Mouse (Mus musculus): Measurements from ENCODE around the gene Cers6.

The Cers6 gene

DNA sequence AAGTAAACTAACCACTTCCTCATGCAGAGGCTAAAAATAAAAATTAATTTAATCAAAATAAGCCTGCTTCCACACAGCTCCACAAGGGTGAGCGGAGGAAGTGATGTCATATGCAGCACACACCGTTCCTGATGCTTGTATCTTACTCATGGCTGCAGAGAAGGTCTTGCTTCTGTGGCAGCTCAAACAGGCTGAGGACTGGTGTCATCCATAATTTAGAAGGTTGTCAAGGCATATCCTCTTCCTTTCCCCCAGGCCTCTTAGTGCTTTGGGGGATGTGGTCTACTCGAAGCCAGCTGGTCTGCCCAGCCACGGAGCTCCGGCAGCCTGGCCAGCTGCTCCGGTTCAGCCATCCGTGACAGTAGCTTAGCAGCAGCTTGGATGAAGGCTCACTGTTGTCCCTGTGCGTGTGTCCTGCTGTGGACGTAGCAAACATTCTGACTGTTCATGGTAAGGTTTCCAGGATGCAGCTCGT, 267.7 kb downstream of the Cers6 start:
- no peak for DNase-seq

DNA sequence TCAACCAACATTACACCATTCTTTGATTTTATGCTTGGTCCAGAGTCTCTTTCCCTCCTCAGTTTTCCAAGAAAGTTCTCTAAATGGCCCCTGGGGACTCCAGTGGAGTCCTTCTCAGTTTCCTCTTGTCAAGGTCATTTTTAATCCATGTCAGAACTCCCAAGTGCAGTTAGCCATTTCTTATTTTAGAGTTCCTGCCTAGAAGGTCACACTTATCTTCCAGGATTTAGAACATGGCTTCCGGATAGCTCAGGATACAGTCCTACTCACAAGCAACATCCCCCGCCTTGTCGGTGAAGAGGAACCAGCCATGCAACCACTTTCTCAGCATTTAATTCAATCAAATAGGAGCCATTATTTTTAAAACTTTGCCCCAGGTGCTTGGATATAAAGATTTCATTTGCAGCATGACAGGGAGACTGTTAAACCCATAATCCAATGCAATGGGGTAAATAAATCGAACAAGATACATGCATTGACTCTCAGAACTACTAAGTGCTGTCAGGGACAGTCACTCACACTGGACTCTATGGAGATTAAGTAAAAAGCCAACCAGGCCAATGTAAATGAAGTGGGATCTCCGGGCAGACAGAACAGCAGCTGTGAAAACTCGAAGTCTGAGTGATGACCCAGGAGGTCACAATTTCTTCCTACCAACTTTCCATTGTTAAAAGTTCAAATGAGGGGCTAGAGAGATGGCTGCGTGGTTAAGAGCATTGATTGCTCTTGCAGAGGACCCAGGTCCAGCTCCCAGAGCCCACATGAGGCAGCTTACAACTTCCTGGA, 268.4 kb downstream of the Cers6 start:
- DNase-seq = no peak

DNA sequence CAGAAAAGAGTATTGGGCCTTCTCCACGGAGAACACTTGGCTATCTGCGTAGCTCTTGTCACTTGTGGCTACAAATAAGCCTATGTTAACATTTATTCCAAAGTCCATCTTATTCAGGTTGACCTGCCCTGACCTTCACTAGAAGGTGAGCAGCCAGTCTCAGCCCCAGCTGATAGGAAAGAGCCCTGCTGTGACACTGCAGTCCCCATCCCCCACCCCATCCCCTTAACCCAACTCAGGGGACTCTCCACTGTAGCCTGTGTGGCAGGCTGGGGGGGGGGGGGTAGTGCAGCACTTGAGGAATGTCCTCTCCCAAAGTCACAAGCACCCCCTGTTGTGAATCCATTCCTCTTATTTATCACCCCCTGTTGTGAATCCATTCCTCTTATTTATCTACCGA, 270.8 kb downstream of the Cers6 start:
- DNase-seq = no peak

DNA sequence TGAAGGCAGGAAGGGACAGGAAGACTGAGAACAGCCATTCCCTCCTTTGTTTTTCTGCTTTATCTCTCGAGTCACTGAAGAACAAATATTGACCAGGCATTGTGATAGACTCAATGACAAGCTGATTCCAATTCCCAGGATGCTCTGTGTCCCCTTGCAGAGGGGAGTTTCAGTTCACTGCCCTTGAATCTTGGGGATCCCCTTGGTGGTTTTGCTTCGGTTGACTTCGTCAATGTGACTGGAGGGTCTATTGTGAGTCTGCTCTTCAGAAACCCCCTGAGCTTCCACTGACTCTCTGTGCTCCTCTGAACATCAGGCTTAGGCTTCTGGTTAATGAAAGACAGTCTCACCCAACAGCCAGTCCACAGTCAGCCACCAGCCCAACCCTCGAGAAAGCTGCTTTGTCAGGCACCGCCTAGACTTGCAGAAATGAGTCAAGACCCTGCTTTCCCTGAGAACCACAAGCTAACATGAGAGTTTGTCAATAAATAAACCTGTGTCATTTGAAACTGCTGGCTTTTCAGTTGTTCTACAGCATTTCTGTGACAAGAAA, 271.3 kb downstream of the Cers6 start:
- no peak for DNase-seq

- no peak for DNase-seq
These were observed 272.9 kb downstream of the Cers6 start for GRCm38 (mm10) chr2:69134186-69134585.

DNA sequence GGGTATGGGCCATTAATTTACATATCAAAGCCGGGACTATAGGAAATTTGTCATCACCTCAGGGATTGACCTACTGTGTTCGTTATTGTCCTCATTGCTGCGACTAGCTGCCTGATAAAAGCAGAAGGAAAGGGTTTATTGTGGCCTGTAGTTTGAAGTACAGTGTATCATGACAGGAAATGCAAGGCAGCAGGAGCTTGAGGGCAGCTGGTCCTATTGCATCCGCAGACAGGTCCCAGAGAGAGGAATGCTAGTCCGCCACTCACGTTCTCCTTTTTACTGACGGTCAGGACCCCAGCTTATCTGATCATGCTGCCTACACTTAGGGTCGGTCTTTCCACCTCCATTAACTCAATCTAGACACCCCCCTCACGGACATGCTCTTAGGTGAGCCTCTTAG, 273.7 kb downstream of the Cers6 start:
- no peak for DNase-seq

DNA sequence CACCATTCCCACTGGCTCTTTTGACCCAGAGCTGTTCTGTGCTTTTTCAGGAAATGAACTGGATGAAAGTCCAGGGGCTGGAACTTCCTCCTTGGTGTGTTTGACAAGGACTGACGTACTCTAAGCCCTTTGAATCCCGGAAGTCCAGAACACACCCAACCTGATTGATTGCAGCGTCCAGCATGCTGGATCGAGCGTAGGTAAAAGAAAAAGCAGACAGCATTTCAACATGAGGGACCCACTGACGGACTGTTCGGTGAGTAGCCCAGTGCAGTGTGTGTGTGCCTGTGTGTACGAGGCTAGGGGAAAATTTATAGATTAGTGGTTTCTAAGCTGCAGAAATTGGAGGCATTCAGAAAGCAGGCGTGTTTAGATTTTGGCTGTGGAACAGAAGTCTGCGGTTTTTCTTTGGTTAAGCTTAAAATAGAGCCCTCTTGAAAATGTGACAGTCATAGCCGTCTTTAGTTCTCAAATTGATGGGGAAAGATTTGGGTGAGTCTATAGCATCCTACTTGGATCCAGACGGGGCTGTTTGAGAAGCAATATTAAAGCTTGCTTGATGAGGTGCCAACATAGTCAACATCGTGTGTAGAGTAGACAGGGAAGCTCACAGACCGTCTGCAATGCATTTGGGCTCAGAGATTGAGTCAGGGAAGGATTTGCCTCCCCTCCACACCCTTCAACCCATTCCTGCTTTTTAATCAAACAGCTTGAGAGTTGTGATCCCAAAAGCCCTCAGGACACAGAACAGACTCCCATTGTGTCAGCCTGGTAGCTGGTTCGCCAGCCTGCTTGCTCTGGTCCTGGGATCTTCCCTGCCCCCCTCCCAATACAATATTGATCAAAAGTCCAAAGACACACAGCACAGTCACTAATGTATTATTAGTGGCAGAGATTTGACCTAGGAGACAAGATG, 274.7 kb downstream of the Cers6 start, which contains the start of gene Nostrin:
Gene Nostrin (plus strand): TSS at position 140 of the 916 bp plus-strand sequence.
- no peak for DNase-seq

GRCm38 (mm10) chr2:69137406-69138084, 276.3 kb downstream of the Cers6 start:
- DNase-seq = no peak

- no peak for DNase-seq
These were observed 277.5 kb downstream of the Cers6 start for GRCm38 (mm10) chr2:69138759-69139158.

GRCm38 (mm10) chr2:69140215-69140614, 279.0 kb downstream of the Cers6 start:
- no peak for DNase-seq

GRCm38 (mm10) chr2:69140816-69141215, 279.6 kb downstream of the Cers6 start:
- no peak for DNase-seq

DNA sequence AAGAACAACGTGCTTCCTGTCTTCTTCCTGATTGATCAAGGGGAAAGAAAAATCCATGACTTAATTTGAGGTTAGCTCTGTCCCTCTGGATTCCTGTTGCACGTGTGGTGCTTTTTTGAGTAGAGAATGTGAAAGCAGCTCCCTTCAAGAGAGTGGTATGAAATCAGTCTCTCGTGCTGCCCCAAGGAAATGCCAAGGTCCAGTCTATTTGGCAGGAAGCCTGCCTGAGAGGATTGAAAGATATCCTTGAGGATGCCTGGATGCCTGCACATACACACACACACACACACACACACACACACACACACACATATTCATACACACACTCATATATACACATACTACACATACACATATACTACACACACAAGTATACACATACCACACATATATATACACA, 287.4 kb downstream of the Cers6 start:
- no peak for DNase-seq

GRCm38 (mm10) chr2:69149154-69149553, 287.9 kb downstream of the Cers6 start:
- DNase-seq = no peak

GRCm38 (mm10) chr2:69150841-69151240, 289.6 kb downstream of the Cers6 start:
- no peak for DNase-seq

DNA sequence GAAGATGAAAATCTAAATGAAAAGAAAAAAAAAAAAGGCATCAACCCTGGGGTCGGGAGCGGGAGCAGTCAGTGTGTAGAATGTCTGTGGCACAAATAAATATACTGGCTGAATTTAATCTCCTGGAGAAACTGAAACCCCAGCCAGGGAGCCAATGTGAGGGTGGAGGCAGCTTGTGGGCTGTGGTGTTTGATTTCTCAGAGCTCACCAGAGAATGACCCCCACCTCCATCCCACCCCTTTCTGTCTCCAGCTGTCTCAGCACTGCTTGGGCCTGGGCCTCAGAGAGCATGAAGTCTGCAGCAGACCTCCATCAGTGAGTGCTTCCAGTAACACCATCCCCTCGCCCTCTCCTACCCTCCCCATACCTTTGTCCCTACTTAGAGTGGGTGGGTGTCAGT, 294.6 kb downstream of the Cers6 start:
- no peak for DNase-seq

DNA sequence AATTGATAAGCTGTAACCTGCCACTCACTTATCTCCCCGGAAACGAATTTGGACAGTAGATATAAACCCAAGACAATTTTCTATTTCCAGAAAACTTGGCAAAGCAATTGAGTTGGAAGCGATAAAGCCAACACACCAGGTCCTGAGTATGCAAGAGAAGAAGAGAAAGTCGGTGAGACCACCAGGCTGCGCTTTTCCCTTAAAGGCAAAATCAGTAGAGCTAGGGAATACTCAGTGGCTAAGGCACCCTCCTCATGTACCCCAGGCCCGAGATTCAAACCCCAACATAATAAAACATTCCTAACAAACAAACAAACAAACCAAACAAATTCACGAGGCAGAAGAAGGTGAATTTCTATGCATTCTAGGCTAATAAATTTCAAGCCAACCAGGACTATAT, 295.0 kb downstream of the Cers6 start:
- DNase-seq = no peak

- no peak for DNase-seq
These were observed 297.7 kb downstream of the Cers6 start for GRCm38 (mm10) chr2:69158907-69159306.
